Mouse (Mus musculus): Measurements from ENCODE around the gene Arhgap24. TPM values are rescaled to one million over a fixed set of nuclear protein-coding genes. Genes with fewer than 3 reads are reported as not detected.
"Not testable (repeated sequence)": the region's sequence is repeated elsewhere in the genome, so short reads cannot be mapped to it uniquely, and the experiment has no call there.

Gene Arhgap24
- total RNA-seq, 2 experiments from 2014 or later: 7.0 to 7.4 TPM

DNA sequence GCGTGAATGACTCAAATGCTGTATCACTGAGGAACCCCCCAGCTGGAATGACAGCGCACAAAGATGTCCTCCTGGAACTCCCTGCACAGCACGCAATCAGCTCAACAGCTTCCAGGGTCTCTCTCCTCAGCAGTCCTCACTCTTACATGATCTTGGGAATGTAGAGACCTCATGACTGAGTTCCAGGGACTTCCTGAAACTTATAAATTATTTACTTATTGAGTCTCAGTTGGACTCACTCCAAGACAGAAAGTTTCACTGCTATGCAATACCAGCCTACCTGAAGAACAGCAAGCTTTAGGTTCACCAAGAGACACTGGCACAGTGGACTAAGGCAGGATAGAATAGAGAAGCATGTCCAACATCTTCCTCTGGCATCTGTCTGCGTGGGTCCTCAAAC is 417.1 kb downstream of the Arhgap24 start:
- no peak for DNase-seq (ENCODE audit: extremely low spot score in 1 of 2, low spot score in 2 of 2)
- intact Hi-C loops (cut with DNase I): no loop called here

DNA sequence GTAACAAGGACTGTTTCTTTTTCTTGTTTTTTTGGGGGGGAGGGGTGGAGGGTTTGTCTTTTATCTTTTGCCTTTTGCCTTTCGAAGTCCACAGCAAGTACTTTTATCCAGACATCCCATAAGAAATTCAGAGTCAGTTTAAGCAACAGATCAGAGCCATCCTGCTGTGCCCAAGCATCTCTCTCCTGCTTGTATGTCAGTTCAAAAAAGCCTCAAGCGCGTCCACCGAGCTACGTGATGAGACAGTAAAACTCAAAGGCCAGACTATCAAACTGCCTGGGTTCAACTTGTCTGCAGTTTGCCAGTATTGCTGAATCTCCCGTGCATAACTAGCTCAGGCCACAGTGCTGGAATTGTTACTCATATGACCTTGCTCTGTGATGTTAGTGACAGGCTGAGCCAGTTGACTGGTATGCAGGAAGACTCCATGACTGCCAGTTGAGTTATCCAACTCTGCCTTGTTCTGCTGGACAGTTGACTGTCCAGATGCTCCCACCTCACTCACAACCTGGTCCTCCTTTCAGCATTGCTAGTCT is 418.6 kb downstream of the Arhgap24 start:
- intact Hi-C loops (cut with DNase I): no loop called here
- DNase-seq (ENCODE audit: extremely low spot score in 1 of 2, low spot score in 2 of 2): no peak

DNA sequence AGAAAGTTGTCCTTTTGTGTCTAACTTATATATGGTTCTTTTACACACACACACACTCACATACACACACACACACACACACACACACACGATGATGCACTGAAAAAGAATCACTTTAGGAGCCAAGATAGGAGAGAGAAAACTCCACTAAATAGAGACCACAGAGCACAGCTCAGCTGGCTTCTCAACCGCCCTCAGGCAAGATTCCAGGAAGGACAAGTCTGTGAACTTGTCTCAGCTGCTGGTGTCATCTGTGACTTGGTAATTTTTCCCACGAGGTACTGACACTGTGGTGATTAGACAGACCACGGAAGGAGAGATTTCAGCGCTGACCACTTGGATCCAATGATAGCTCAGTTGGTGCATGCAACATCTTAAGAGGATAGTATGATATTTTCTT is 420.0 kb downstream of the Arhgap24 start:
- intact Hi-C loops (cut with DNase I): no loop called here
- no peak for DNase-seq (ENCODE audit: extremely low spot score in 1 of 2, low spot score in 2 of 2)

DNA sequence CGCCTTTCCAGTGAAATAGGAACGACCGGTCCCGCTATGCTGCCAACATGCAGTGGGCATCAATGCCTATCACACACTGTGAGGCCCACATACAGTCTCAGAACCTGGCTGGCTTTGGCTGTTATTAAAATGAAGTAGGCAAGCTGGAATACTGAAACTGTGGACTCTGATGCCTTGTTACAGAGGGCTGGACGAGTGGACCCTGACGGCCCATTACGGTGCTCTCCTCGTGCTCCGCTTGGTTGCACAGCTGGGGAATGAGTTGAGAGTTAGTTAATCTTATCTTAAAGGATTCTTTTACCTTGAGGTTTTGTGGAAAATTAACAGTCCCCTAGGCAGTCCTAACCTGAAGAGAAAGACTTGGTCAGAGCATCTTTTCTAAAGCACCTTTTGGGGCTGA is 422.3 kb downstream of the Arhgap24 start:
- no peak for DNase-seq (ENCODE audit: extremely low spot score in 1 of 2, low spot score in 2 of 2)

DNA sequence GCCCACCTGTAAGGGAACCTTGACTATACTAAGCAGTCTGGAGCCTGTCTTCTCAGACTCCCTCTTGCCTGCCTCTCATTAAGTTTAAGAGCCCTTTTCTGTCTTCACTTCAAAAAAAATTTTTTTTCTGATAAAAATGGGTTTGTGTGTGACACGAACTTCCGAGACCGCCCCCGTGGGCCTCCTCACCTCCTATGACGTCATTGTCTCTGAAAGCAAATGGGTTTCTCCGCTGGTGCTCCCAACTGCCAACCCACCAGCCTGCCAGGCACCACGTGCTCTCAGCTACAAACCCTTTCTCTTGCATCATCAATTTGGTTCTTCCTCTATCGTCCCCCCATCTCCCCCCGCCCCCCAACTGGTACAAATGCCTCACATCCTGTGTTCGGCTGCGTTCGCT is 422.9 kb downstream of the Arhgap24 start:
- no peak for DNase-seq (ENCODE audit: extremely low spot score in 1 of 2, low spot score in 2 of 2)
- intact Hi-C loops (cut with DNase I): no loop called here

More for the DNA sequence above, 422.3 kb downstream of the Arhgap24 start:
- intact Hi-C loops (cut with DNase I): no loop called here

DNA sequence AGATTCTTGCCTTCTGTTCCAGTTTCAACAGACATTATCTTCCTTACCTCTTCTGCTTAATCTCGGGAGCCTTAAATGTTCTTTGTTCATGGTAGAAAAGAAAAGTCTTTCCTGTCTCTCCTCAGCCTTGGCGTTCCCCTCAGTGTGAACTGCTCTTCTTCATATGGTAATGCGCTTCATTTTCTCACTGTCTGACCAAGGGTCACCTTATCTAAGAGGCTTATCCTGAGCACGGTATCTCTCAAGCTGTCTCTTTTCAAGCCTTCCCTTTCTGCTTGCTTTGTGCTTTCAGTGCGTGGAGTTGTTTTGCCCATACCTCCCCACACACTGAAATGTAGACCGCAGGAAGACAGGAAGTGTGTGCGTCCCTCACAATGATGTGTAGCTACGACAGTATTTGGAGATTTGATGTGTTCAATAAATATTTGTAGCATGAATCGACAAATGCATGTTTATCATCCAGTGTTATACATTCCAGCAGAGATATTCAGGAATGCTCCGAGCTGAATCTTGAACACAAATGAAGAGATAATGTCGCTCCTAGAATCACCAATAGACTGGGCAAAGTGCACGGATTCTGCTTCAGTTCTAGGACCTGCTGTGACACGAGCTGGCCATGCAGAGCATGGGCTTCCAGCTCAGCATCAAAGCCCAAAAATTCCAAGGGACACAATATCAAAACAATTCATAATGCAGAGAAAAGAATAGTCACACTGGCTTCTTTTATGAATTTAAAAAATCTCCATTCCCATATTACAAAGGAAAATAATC is 424.4 kb downstream of the Arhgap24 start:
- intact Hi-C loops (cut with DNase I): no loop called here
- DNase-seq (ENCODE audit: extremely low spot score in 1 of 2, low spot score in 2 of 2): no peak

DNA sequence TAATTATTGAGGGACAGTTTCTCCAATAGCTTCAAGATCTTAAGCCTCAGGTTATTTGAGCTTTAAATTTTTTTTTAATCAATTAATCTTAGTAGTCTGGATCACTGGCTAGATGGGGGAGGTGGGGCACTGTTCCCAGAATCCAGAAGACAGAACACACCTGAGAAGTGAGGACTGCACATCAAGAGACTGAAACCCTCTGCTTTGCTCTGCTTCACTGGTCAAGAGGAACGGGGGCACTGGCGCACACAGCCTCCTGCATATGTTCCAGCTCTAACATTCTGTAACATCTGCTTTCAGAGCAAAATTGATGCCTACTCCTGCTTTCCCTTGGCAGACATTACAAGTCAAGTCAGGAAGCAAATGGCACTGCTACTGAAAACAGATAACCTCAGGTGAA is 439.0 kb downstream of the Arhgap24 start:
- intact Hi-C loops (cut with DNase I): no loop called here

DNA sequence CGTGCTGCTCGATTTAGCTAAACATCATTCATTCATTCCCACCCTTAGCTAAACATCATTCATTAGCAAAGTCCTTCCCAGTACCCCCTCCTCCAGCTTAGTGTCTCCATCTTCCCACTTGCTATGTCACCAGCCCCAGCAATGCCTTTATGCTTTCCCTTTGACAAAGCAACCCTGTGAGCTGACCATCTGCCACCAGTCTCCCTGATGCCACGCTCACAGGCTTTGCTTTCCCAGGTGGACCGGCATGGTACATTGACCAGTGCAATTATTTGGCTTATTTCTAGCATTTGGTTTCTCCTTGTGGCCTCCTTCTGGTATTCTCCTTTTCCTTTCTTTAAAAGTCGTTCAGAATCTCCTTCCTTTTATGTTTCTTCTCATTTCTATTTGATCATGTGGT is 445.6 kb downstream of the Arhgap24 start:
- DNase-seq (ENCODE audit: extremely low spot score in 1 of 2, low spot score in 2 of 2): no peak
- intact Hi-C loops (cut with DNase I): no loop called here

More for the DNA sequence above, 439.0 kb downstream of the Arhgap24 start:
- DNase-seq (ENCODE audit: extremely low spot score in 1 of 2, low spot score in 2 of 2): no peak

DNA sequence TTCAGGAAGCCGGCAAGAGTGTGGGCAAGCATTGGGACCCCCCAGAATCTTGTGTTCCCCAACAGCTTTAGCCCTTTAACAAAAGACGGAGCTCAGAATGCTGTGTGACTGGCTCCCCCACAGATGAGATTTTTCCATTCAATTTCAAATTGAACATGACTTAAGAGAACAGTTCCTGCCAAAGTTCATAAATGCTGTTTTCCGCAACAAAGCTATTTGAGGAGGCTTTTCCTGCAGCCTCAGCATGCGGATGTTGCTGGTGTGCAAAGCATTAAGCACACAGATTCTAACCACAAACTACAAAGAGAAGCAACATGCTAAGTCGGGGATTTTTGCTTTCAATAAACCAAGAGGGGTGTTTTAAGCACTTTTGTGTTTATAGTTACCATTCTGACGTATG is 449.0 kb downstream of the Arhgap24 start:
- DNase-seq (ENCODE audit: extremely low spot score in 1 of 2, low spot score in 2 of 2): no peak
- intact Hi-C loops (cut with DNase I): no loop called here

DNA sequence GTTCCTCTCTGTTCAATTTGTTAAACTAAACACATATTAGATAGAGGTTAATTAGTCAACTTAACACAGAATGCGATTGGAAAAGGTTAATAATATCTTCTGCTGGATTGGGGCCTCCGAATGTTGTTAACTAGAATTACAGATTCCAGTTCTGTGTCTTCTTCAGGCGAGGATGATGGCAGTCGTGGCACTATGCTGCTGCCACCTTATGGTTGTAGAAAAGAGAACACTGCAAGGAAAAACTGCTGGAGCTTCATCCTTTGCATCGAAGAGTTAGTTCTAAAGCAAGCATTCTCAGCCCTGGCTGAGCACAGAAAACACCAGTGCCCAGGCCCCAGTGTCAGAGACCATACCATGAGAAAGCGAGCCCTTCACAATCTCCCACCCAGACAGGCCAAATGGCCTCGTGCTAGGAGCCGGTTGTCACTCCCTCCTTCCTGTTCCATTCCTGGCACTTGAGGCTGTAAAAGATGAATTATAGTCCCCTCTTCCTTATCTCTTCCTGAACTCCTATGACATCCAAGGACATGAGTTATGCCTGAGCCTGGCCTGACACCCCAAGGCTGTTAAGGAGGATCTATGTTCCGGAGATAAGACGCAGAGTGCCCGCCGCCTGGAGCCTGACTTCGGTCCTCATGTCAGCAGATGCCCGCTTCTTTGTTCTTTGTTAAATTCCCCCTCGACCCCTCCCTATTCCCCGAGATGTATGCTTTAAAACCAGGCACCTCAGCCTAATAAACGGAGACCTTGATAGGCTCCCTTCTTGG is 462.9 kb downstream of the Arhgap24 start:
- not testable (repeated sequence) for DNase-seq (ENCODE audit: extremely low spot score in 1 of 2, low spot score in 2 of 2)

DNA sequence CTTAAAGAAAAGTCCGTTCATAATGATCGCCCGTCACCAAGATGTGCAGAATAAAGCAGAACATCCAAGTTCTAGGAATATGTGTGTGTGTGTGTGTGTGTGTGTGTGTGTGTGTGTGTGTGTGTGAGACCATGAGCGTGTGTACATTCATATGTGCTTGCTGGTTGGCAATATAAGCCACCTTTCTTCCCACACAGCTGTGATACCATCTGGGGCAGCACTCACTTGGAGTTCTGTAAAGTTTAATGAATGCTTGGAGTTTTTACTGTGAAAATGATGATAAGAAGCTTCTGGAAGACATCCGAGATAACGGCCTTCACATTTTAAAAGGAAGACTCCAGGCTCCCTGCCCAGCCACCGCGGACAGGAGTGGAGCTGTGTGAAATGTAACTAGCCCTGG is 465.4 kb downstream of the Arhgap24 start:
- DNase-seq (ENCODE audit: extremely low spot score in 1 of 2, low spot score in 2 of 2): peak in 1 of 2 experiments; percentile 48
- intact Hi-C loops (cut with DNase I): no loop called here

More for the DNA sequence above, 462.9 kb downstream of the Arhgap24 start:
- intact Hi-C loops (cut with DNase I): loop anchor here (5.0 kb wide), 1 partner anchor 242 kb away; no protein-coding TSS in a partner anchor

DNA sequence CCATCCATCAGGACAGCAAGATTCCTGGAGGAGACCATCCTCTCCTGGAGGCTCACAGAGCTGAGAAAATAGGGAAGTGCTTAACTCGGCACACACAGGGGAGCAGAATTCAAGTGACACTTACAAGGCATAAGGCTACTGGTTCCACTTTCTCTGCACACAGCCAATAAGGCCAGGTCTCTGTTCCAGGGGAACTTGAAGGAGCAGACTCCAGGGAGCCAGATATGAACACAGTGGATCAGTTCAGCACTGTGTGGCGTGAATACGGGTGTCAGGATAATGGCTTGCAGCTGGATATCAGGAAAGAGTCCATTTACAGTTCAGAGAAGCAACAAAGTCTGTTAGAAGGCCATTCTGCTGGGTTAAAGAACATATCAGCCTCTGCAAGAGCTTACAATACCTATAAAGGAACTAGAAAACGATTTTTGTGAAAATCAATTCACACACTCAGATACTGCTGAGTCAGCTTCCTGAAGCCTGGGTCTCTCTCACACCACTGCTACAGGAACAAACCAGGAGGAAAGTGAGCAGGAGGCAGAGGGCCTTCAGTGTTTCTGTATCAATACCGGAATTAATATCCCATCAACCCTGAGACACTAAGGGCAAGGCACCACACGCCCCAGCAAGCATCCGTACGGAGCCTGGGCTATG is 466.0 kb downstream of the Arhgap24 start:
- intact Hi-C loops (cut with DNase I): no loop called here
- DNase-seq (ENCODE audit: extremely low spot score in 1 of 2, low spot score in 2 of 2): no peak
